Mouse (Mus musculus) ovary, postnatal 14 days (tissue): Measurements from ENCODE around the gene Krt12.
A peak's percentile ranks its signal among the peaks of the same experiment; 100 is the strongest.

Experiments
- DNase-seq: peaks from one replicate; pipeline ENCODE4 v3.0.0; 2022; ENCODE audit warnings: low spot score

Gene Krt12

GRCm38 (mm10) chr11:99422159-99422558, at the start of gene Krt12:
Gene Krt12, minus strand, starts transcription at chr11:99422259.
- no peak for DNase-seq

- no peak for DNase-seq
Measured at GRCm38 (mm10) chr11:99469228-99469627, 47.2 kb upstream of the Krt12 start.

- DNase-seq = no peak
Measured at GRCm38 (mm10) chr11:99468566-99468965, 46.5 kb upstream of the Krt12 start.

DNA sequence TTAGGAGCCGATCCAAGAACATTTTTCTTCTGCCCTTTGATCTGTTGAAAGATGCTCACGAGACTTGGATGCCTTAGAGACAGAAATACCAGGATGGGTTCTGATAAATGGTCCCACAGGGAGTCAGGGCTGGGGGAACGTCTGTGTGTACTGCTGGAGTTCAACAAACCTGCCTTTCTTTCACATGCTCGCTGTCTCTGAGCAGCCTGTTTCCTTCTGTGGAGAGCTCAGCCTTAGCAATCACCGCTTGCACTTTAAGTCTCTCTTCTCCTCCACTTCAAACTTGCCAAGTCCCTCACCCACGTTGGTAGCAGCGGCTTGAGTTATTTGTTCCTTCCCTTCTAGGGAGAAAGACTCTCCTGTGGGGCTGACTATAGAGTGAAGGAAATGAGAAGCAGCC, 44.3 kb upstream of the Krt12 start:
- no peak for DNase-seq

DNA sequence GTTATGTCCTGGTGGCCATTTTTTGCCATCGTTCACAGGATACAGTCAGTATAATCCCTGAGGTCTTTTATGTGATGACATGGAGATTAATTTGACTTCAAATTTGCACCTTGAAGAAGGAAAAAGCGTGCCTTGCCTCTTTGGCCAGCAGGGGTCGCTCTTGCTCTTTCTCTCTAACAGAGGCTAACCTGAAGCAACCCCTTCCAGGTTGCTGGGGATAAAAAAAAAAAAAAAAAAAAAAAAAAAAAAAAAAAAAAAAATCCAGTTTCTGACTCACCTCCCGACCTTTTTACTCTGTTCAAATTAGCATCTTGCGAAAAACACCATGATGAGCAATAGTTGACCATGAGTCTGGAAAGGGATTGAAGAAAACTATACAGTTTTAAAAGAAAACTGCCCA, 42.8 kb upstream of the Krt12 start:
- peak; percentile 81 for DNase-seq

GRCm38 (mm10) chr11:99463155-99463554, 41.1 kb upstream of the Krt12 start:
- DNase-seq = peak; percentile 55

GRCm38 (mm10) chr11:99461736-99462135, 39.7 kb upstream of the Krt12 start:
- no peak for DNase-seq

- no peak for DNase-seq
Measured at GRCm38 (mm10) chr11:99458887-99459286, 36.8 kb upstream of the Krt12 start.

DNA sequence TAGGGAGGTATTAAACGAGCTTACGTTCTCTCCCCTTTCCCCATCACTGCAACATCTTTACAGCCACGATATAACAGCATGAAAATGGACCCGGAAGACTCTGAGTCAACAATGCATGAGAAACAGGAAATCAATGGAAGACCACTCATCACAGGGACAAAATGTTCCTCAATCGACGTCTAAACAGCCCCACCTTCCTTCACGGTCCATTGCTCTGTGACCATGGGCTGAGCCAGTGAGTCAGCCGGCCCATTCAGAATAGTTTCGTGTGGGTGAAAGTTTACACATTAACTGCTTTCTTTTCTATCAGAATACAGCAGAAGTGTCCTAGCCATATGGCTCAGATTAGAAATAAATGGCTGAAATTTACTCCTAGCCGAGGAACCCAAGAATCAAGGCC, 32.7 kb upstream of the Krt12 start:
- DNase-seq = no peak

DNA sequence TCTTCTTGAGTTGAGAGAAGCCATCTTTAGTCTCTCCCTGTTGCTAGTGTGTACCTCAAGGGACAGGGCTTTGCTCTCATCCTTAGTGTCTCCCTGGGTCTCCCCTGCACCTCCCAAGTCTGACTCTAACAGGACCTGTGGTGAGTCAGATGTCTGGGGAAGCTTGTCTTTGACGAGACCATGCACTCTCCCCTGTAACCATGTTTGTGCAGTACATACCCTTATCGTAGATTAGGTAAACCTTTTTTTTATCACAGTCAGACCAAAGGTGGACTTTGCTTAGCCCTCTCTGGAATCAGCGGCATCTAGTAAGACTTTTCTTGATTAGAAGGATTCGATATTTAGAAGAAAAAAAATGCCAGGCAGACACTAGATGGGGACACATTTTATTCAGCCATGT, 32.0 kb upstream of the Krt12 start:
- no peak for DNase-seq

GRCm38 (mm10) chr11:99448769-99449168, 26.7 kb upstream of the Krt12 start:
- DNase-seq = no peak

GRCm38 (mm10) chr11:99441220-99441619, 19.2 kb upstream of the Krt12 start:
- DNase-seq = no peak

GRCm38 (mm10) chr11:99439465-99439864, 17.4 kb upstream of the Krt12 start:
- no peak for DNase-seq

DNA sequence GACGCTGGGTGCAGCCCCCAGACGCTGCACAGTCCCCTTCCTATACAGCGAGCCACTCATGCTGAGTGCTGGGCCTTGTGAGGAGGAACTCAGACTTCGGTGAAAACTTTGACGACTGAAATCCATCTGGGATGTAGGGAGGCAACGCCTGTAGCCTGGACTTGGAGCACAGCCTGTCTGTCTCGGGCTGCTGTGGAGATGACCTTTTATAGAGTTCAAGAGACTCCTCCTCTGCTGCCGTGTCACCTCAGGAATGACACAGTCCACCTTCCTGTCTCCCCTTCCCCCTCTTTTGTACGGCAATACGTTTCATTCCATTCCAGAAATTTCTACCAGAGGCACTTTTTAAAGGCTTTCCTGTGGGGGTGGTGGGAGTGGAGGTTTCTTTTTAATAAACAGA, 15.9 kb upstream of the Krt12 start, which contains the start of gene Krt20:
Gene Krt20, minus strand, starts transcription at position 179 of the 400 bp plus-strand sequence.
- no peak for DNase-seq

DNA sequence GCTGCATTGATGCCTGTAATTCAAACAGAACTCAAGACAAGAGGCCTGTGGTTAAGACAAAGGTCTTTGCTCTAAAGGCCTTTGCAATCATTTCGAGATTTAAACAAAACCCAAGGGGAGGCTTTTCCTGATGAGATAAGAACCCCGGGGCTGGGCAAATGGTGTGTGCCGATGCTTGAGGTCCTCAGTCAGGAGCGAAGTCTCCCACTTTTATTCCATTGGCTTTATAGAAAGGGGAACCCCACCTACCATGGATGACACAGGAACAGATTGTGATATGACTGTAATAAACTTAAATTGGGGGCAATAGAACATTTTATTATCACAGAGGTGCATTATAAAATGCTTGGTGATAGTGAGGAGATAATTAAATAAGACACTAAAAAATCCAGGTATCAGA, 14.6 kb upstream of the Krt12 start:
- DNase-seq = no peak

- peak; percentile 15 for DNase-seq
Measured at GRCm38 (mm10) chr11:99430670-99431069, 8.6 kb upstream of the Krt12 start.

DNA sequence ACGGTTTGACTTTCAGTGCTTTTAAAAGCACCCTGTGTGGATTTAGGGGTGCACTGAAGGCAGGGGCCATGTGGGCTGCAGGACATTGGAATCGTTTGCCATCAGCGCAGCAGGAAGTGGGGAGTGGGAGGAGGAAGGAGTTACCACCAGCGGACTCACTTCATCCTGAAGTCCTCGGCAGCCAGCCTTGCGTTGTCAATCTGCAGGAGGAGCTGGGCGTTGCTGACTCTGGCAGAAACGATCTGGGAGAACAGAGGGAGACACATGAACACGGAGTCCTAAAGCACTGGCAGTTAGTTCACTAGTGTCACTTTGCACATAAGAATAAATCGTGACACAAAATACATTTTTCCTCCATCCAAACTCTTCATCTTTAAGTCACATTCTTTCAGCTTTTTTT, 1.5 kb downstream of the Krt12 start:
- no peak for DNase-seq

- DNase-seq = no peak
Measured at GRCm38 (mm10) chr11:99417819-99418218, 4.2 kb downstream of the Krt12 start.

- no peak for DNase-seq
Measured at GRCm38 (mm10) chr11:99416902-99417301, 5.2 kb downstream of the Krt12 start.

- DNase-seq = no peak
Measured at GRCm38 (mm10) chr11:99414463-99415147, 7.5 kb downstream of the Krt12 start.

- DNase-seq = peak; percentile 41
Measured at GRCm38 (mm10) chr11:99413247-99413646, 8.8 kb downstream of the Krt12 start.

DNA sequence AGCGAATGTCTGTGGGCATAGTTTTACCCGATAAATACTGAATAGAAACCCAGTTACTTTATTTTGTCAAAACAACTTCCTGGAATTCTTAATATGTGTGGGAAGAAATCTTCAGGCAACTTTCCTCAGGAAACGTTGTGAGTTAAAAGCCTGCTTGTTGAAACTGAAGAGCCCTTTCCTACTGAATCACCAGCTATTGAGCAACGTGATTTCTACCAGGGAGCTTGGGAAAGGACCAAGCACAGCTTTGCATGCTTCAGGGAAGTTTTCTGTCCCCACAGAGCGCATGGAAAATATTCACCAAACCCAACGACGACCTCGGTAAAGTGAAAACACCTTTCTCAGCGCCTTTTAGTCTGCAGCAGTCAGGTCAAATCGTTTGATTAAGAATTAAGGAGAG, 15.9 kb downstream of the Krt12 start:
- no peak for DNase-seq

DNA sequence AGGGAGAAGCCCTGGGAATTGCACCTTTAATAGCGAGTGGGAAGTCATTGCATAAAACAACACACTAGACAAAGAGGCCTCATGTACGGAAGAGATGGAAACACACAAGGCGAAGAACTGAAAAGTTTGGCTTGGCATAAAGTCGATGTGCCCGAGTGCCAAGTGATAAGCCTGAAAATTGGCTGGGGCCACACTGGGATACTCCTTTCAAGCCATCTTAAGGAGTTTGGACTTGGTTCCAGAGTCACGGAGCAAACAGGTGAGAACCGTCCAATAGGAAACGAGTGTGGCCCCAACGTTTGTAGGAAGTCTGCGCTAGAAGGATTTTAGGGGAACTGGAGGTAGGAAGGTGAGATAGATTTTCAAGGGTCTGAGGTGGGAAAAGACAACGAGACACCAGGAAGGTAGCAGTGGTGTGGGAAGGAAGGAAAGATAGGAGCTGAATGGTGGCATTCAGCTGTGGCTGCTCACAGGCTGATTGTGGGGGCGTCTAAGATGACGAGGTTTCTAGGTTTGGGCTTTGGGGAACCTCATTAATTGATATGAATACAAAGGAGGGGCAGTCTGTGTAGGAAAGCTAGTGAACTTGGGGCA, 22.0 kb downstream of the Krt12 start:
- no peak for DNase-seq

DNA sequence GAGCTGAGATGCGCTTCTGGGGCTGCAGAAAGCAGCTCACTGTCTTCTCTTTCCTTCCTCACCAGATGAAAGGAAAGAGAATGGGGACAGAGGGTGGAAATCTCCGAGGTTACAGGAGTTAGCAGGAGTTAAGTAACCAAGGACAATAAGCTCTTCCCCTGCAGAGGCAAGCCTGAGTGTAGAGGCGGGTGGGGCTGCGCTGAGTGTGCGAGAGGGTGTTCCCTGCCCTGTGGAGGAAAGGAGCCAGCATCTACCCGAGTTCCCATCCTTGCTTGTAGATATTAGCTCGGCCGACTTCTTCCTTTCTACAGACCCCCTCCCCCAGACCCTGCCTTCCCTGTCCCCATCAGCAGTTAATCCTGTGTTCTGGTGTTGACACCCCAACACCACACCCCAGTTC, 23.2 kb downstream of the Krt12 start:
- DNase-seq = no peak
